Mouse (Mus musculus) liver, embryonic 14.5 days (tissue): Measurements from ENCODE around the gene Mgat4e.

Source experiments
- CTCF ChIP-seq: IDR thresholded peaks from 2 replicates; pipeline ENCODE4 v1.5.1; 2016; ENCODE audit warnings: antibody characterized with exemption, low read depth, control low read depth
- EP300 ChIP-seq: IDR thresholded peaks from 2 replicates; pipeline ENCODE4 v1.6.1; 2016; ENCODE audit warnings: antibody characterized with exemption, low read depth

- TF ChIP-seq EP300 = 0 out of 2 replicates have a peak, but pooled peaks have one; percentile 28
- no peak for TF ChIP-seq CTCF
Observed at GRCm38 (mm10) chr1:134520001-134520721, 29.3 kb downstream of the Mgat4e start.
